Mouse (Mus musculus) embryonic fibroblast, embryonic 13.5 days (primary cell): ENCODE results near the gene H2-T23. TPM values are rescaled to one million over a fixed set of nuclear protein-coding genes. Genes with fewer than 3 reads are reported as not detected.

ENCODE experiments used
- H3K27ac ChIP-seq: 2 replicates; pipeline ENCODE4 v1.5.1; 2012; ENCODE audit warnings: low read length, control low read depth, inconsistent platforms; ENCODE audit not compliant: insufficient read depth
- H3K4me1 ChIP-seq: 2 replicates; pipeline ENCODE4 v1.6.1; 2011; ENCODE audit warnings: low read length; ENCODE audit not compliant: control insufficient read depth, insufficient read depth
- H3K4me3 ChIP-seq: 2 replicates; pipeline ENCODE4 v1.5.1; 2011; ENCODE audit warnings: mild to moderate bottlenecking, control low read depth, low read length; ENCODE audit not compliant: insufficient read depth
- CTCF ChIP-seq: IDR thresholded peaks from 2 replicates; pipeline ENCODE4 v1.5.1; 2011; ENCODE audit warnings: mild to moderate bottlenecking, control low read depth, low read length, moderate library complexity, borderline replicate concordance; ENCODE audit not compliant: insufficient read depth
- POLR2A ChIP-seq: IDR thresholded peaks from 2 replicates; pipeline ENCODE4 v1.6.1; 2011; ENCODE audit warnings: low read depth, mild to moderate bottlenecking, control low read depth, low read length, moderate library complexity
- polyA plus RNA-seq: library from polyadenylated mRNA; stranded (reverse); fragments of >200 nt; gene quantifications from 2 replicates; pipeline ENCODE4 v1.2.4, GENCODE M21; 2011; ENCODE audit warnings: low read depth; ENCODE audit not compliant: missing spikeins, insufficient read length

H2-T23 gene
- polyA plus RNA-seq, 1 experiment: 15.8 TPM

- peaks cover 2% of the 10 kb centered on the region for H3K4me1 ChIP-seq
- H3K4me3 ChIP-seq: no peak overlapping the region
- H3K27ac ChIP-seq: peak overlapping the region; percentile 93
- TF ChIP-seq CTCF: no peak
- no peak for TF ChIP-seq POLR2A
Measured at GRCm38 (mm10) chr17:36001121-36001897, 31.3 kb downstream of the H2-T23 start.

- H3K27ac ChIP-seq: peak overlapping the region; percentile 93
- TF ChIP-seq POLR2A: no peak
- TF ChIP-seq CTCF: no peak
- peaks cover 4% of the 10 kb centered on the region for H3K4me1 ChIP-seq
- no peak overlapping the region for H3K4me3 ChIP-seq
Measured at GRCm38 (mm10) chr17:36000349-36000748, 32.3 kb downstream of the H2-T23 start.

GRCm38 (mm10) chr17:35999356-35999755 lies 33.3 kb downstream of the H2-T23 start:
- H3K4me1 ChIP-seq: peaks cover 5% of the 10 kb centered on the region
- no peak overlapping the region for H3K4me3 ChIP-seq
- TF ChIP-seq CTCF: no peak
- no peak for TF ChIP-seq POLR2A
- H3K27ac ChIP-seq: no peak overlapping the region

GRCm38 (mm10) chr17:35998545-35999305 lies 33.9 kb downstream of the H2-T23 start:
- Histone ChIP-seq H3K4me3 (no peak overlapping the region), H3K27ac (no peak overlapping the region), H3K4me1 (peaks cover 5% of the 10 kb centered on the region)
- TF ChIP-seq POLR2A (no peak), CTCF (no peak)

- H3K4me3 ChIP-seq: no peak overlapping the region
- no peak overlapping the region for H3K27ac ChIP-seq
- H3K4me1 ChIP-seq: peaks cover 5% of the 10 kb centered on the region
- TF ChIP-seq CTCF (no peak), POLR2A (no peak)
Measured at GRCm38 (mm10) chr17:35997713-35998510, 34.7 kb downstream of the H2-T23 start.

GRCm38 (mm10) chr17:35996949-35997348 lies 35.7 kb downstream of the H2-T23 start:
- Histone ChIP-seq H3K27ac (no peak overlapping the region), H3K4me1 (peaks cover 2% of the 10 kb centered on the region), H3K4me3 (no peak overlapping the region)
- TF ChIP-seq CTCF (peak; percentile 91), POLR2A (no peak)

- H3K4me3 ChIP-seq: peak overlapping the region; percentile 76
- no peak for TF ChIP-seq CTCF
- TF ChIP-seq POLR2A: no peak
- 0 out of 2 replicates have a peak, but pooled peaks cover 2% of the 10 kb centered on the region for H3K4me1 ChIP-seq
- H3K27ac ChIP-seq: no peak overlapping the region
Measured at GRCm38 (mm10) chr17:35994879-35995240, 37.8 kb downstream of the H2-T23 start.

- H3K4me1 ChIP-seq: 0 out of 2 replicates have a peak, but pooled peaks cover 2% of the 10 kb centered on the region
- H3K27ac ChIP-seq: no peak overlapping the region
Measured at GRCm38 (mm10) chr17:35994175-35994878, 38.3 kb downstream of the H2-T23 start.

GRCm38 (mm10) chr17:35993675-35994074 lies 39.0 kb downstream of the H2-T23 start:
- TF ChIP-seq POLR2A: no peak
- TF ChIP-seq CTCF: peak; percentile 100
- Histone ChIP-seq H3K27ac (no peak overlapping the region), H3K4me1 (0 out of 2 replicates have a peak, but pooled peaks cover 2% of the 10 kb centered on the region), H3K4me3 (no peak overlapping the region)

More at GRCm38 (mm10) chr17:35994175-35994878, 38.3 kb downstream of the H2-T23 start:
- peak overlapping the region; percentile 76 for H3K4me3 ChIP-seq
- TF ChIP-seq POLR2A: peak; percentile 94
- no peak for TF ChIP-seq CTCF
